Mouse (Mus musculus) heart, embryonic 15.5 days (tissue): ENCODE measurements at regions not wholly inside any gene's neighbourhood (a gene's known extent, or its start where the extent isn't known, plus 50 kb on each side); places are given as distances from the start of the nearest gene placed in this dataset.

Source experiments
- ATAC-seq: fragments of 200-750 bp; cut with Nextera tagmentation; replicated peaks from 2 replicates; pipeline ENCODE4 v1.8.0; 2017; ENCODE audit warnings: low read depth, moderate TSS enrichment; ENCODE audit not compliant: insufficient number of reproducible peaks, insufficient read depth, low FRiP score
- H3K27ac ChIP-seq: fragments of 300-500 bp; sonication (generic); 2 replicates; pipeline ENCODE4 v1.5.1; 2015; ENCODE audit warnings: mild to moderate bottlenecking, inconsistent platforms
- H3K27me3 ChIP-seq: fragments of 300-500 bp; sonication (generic); 2 replicates; pipeline ENCODE4 v1.6.1; 2015; ENCODE audit warnings: inconsistent platforms
- H3K36me3 ChIP-seq: fragments of 300-500 bp; sonication (generic); 2 replicates; pipeline ENCODE4 v1.6.1; 2015; ENCODE audit warnings: mild to moderate bottlenecking, inconsistent platforms
- H3K4me1 ChIP-seq: fragments of 300-500 bp; sonication (generic); replicated peaks from 2 replicates; pipeline ENCODE4 v1.6.1; 2015; ENCODE audit warnings: inconsistent platforms
- H3K4me2 ChIP-seq: fragments of 300-500 bp; sonication (generic); 2 replicates; pipeline ENCODE4 v1.6.1; 2015; ENCODE audit warnings: inconsistent platforms, mild to moderate bottlenecking, moderate library complexity
- H3K4me3 ChIP-seq: fragments of 300-500 bp; sonication (generic); 2 replicates; pipeline ENCODE4 v1.5.1; 2015; ENCODE audit warnings: mild to moderate bottlenecking, inconsistent platforms
- H3K9ac ChIP-seq: fragments of 300-500 bp; sonication (generic); 2 replicates; pipeline ENCODE4 v1.6.1; 2015; ENCODE audit warnings: mild to moderate bottlenecking, inconsistent platforms
- H3K9me3 ChIP-seq: fragments of 300-500 bp; sonication (generic); replicated peaks from 2 replicates; pipeline ENCODE4 v1.6.1; 2016; ENCODE audit warnings: inconsistent platforms
- WGBS: fragments of 180-500 bp; shearing (Covaris S2); methylation state at CpG from one replicate; pipeline ENCODE4 v1.1.7; 2015; ENCODE audit warnings: mixed read lengths; 5-methylcytosine and 5-hydroxymethylcytosine counted together

GRCm38 (mm10) chr6:31287686-31288085 is 110.8 kb upstream of the Mkln1 start:
- ATAC-seq, result no peak
- no peak overlapping the region for H3K9ac ChIP-seq
- H3K36me3 ChIP-seq, result no peaks in the 10 kb centered on the region
- H3K4me3 ChIP-seq, result no peak overlapping the region
- peak overlapping the region; percentile 48; the same call in 1 of the 2 replicates for H3K27ac ChIP-seq
- no peaks in the 10 kb centered on the region for H3K9me3 ChIP-seq
- peaks cover 13% of the 10 kb centered on the region for H3K4me1 ChIP-seq
- 33% methylated on average over 7 of the region's 7 CpGs for WGBS
- H3K27me3 ChIP-seq, result no peaks in the 10 kb centered on the region; the same call in none of the 2 replicates
- H3K4me2 ChIP-seq, result no peak overlapping the region

GRCm38 (mm10) chr6:31288421-31289233 is 109.9 kb upstream of the Mkln1 start:
- peak overlapping the region; percentile 12; the same call in 1 of the 2 replicates for H3K4me2 ChIP-seq
- ATAC-seq, result peak; percentile 66
- WGBS, result 28% methylated on average over 14 of the region's 14 CpGs
- H3K36me3 ChIP-seq, result no peaks in the 10 kb centered on the region
- H3K4me1 ChIP-seq, result peaks cover 13% of the 10 kb centered on the region
- H3K27ac ChIP-seq, result peak overlapping the region; percentile 61
- no peaks in the 10 kb centered on the region; the same call in none of the 2 replicates for H3K27me3 ChIP-seq
- no peak overlapping the region for H3K9ac ChIP-seq
- no peaks in the 10 kb centered on the region for H3K9me3 ChIP-seq
- no peak overlapping the region for H3K4me3 ChIP-seq

- Histone ChIP-seq H3K27me3 (no peaks in the 10 kb centered on the region; the same call in none of the 2 replicates), H3K4me3 (no peak overlapping the region), H3K27ac (peak overlapping the region; percentile 61), H3K4me2 (no peak overlapping the region), H3K9me3 (no peaks in the 10 kb centered on the region), H3K9ac (no peak overlapping the region), H3K4me1 (peaks cover 13% of the 10 kb centered on the region), H3K36me3 (no peaks in the 10 kb centered on the region)
- no peak for ATAC-seq
- WGBS, result 88% methylated on average over 4 of the region's 4 CpGs
Observed at GRCm38 (mm10) chr6:31289234-31289486, 109.4 kb upstream of the Mkln1 start.

GRCm38 (mm10) chr6:31292081-31292480 is 106.5 kb upstream of the Mkln1 start:
- no peaks in the 10 kb centered on the region for H3K36me3 ChIP-seq
- H3K4me1 ChIP-seq, result peaks cover 13% of the 10 kb centered on the region
- no peak overlapping the region for H3K27ac ChIP-seq
- H3K9ac ChIP-seq, result no peak overlapping the region
- 81% methylated on average over 7 of the region's 7 CpGs for WGBS
- no peak overlapping the region for H3K4me2 ChIP-seq
- H3K4me3 ChIP-seq, result no peak overlapping the region
- no peaks in the 10 kb centered on the region; the same call in none of the 2 replicates for H3K27me3 ChIP-seq
- no peak for ATAC-seq
- no peaks in the 10 kb centered on the region for H3K9me3 ChIP-seq

GRCm38 (mm10) chr6:31293008-31293407 is 105.5 kb upstream of the Mkln1 start:
- peaks cover 11% of the 10 kb centered on the region for H3K4me1 ChIP-seq
- no peak overlapping the region for H3K4me3 ChIP-seq
- no peaks in the 10 kb centered on the region for H3K36me3 ChIP-seq
- ATAC-seq, result no peak
- 36% methylated on average over 7 of the region's 7 CpGs for WGBS
- H3K9me3 ChIP-seq, result no peaks in the 10 kb centered on the region
- no peak overlapping the region for H3K9ac ChIP-seq
- no peaks in the 10 kb centered on the region; the same call in none of the 2 replicates for H3K27me3 ChIP-seq
- no peak overlapping the region for H3K4me2 ChIP-seq
- no peak overlapping the region for H3K27ac ChIP-seq

GRCm38 (mm10) chr6:31299395-31299794 is 99.1 kb upstream of the Mkln1 start:
- Histone ChIP-seq H3K4me3 (no peak overlapping the region), H3K4me2 (no peak overlapping the region), H3K9me3 (no peaks in the 10 kb centered on the region), H3K27ac (no peak overlapping the region), H3K27me3 (no peaks in the 10 kb centered on the region), H3K36me3 (no peaks in the 10 kb centered on the region), H3K4me1 (no peaks in the 10 kb centered on the region), H3K9ac (no peak overlapping the region)
- ATAC-seq, result no peak
- WGBS, result 73% methylated on average over 7 of the region's 7 CpGs

- no peak for ATAC-seq
- Histone ChIP-seq H3K27me3 (no peaks in the 10 kb centered on the region), H3K27ac (no peak overlapping the region), H3K36me3 (no peaks in the 10 kb centered on the region), H3K4me1 (0 out of 2 replicates have a peak, but pooled peaks cover 2% of the 10 kb centered on the region), H3K9ac (no peak overlapping the region), H3K4me3 (no peak overlapping the region), H3K9me3 (no peaks in the 10 kb centered on the region), H3K4me2 (no peak overlapping the region)
- 45% methylated on average over 5 of the region's 5 CpGs for WGBS
Observed at GRCm38 (mm10) chr6:31305736-31306135, 92.8 kb upstream of the Mkln1 start.

GRCm38 (mm10) chr6:31307047-31307633 is 91.4 kb upstream of the Mkln1 start:
- no peak for ATAC-seq
- H3K4me3 ChIP-seq, result no peak overlapping the region
- no peaks in the 10 kb centered on the region for H3K27me3 ChIP-seq
- H3K4me2 ChIP-seq, result no peak overlapping the region
- no peak overlapping the region for H3K9ac ChIP-seq
- H3K4me1 ChIP-seq, result 0 out of 2 replicates have a peak, but pooled peaks cover 2% of the 10 kb centered on the region
- H3K27ac ChIP-seq, result no peak overlapping the region
- no peaks in the 10 kb centered on the region for H3K36me3 ChIP-seq
- WGBS, result 58% methylated on average over 5 of the region's 5 CpGs
- no peaks in the 10 kb centered on the region for H3K9me3 ChIP-seq

- no peak overlapping the region for H3K4me3 ChIP-seq
- 23% methylated on average over 4 of the region's 4 CpGs for WGBS
- 0 out of 2 replicates have a peak, but pooled peaks cover 2% of the 10 kb centered on the region for H3K4me1 ChIP-seq
- no peak for ATAC-seq
- H3K9me3 ChIP-seq, result no peaks in the 10 kb centered on the region
- no peaks in the 10 kb centered on the region for H3K36me3 ChIP-seq
- H3K9ac ChIP-seq, result no peak overlapping the region
- H3K27ac ChIP-seq, result no peak overlapping the region
- H3K4me2 ChIP-seq, result no peak overlapping the region
- no peaks in the 10 kb centered on the region for H3K27me3 ChIP-seq
Observed at GRCm38 (mm10) chr6:31307899-31308298, 90.6 kb upstream of the Mkln1 start.

- Histone ChIP-seq H3K9me3 (no peaks in the 10 kb centered on the region), H3K36me3 (no peaks in the 10 kb centered on the region), H3K4me3 (no peak overlapping the region), H3K4me2 (no peak overlapping the region), H3K27me3 (no peaks in the 10 kb centered on the region), H3K4me1 (peaks cover 7% of the 10 kb centered on the region; the same call in 1 of the 2 replicates), H3K27ac (no peak overlapping the region), H3K9ac (no peak overlapping the region)
- 75% methylated on average over 5 of the region's 5 CpGs for WGBS
- ATAC-seq, result no peak
Observed at GRCm38 (mm10) chr6:31310660-31311059, 87.9 kb upstream of the Mkln1 start.

- 38% methylated on average over 5 of the region's 5 CpGs for WGBS
- no peak overlapping the region for H3K9ac ChIP-seq
- H3K4me2 ChIP-seq, result no peak overlapping the region
Observed at GRCm38 (mm10) chr6:31313869-31314470, 84.6 kb upstream of the Mkln1 start.

More at GRCm38 (mm10) chr6:31313869-31314470, 84.6 kb upstream of the Mkln1 start:
- no peak overlapping the region for H3K27ac ChIP-seq
- ATAC-seq, result no peak
- no peak overlapping the region for H3K4me3 ChIP-seq
- H3K36me3 ChIP-seq, result no peaks in the 10 kb centered on the region
- no peaks in the 10 kb centered on the region for H3K27me3 ChIP-seq
- peaks cover 17% of the 10 kb centered on the region for H3K4me1 ChIP-seq
- H3K9me3 ChIP-seq, result no peaks in the 10 kb centered on the region
